Mouse (Mus musculus): ENCODE measurements around the gene Yeats4. TPM values are rescaled to one million over a fixed set of nuclear protein-coding genes. Genes with fewer than 3 reads are reported as not detected.

Gene Yeats4
- polyA plus RNA-seq, 1 experiment = 65.1 TPM

DNA sequence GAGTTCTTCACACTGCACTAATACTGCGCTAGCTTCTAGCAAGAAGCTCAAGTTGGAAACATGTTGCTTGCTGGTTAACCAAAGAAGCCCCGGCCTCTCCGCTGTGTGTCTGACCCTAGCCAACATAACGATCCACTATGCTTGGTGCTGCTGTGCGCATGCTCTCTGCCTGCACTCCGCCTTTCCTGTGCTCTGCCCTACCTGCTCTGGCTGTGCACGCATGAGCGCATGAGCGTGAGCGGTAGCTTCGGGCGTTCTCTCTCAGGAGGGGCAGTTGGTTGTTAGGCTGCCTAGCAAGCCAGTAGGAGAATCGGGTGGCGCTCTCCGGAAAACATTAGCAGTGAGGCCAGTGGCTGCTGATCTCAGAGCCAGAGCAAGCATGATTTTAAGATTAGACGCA is 5.5 kb upstream of the Yeats4 start:
- TF ChIP-seq POLR2A (IDR thresholded peaks at IDR 0.05; ENCODE audit: insufficient read depth, low read length) (peak; percentile 63), EP300 (IDR thresholded peaks at IDR 0.05; ENCODE audit: insufficient read depth, low read depth, low read length) (no peak)
- H3K27ac ChIP-seq (ENCODE audit: insufficient read depth, low read length) = no peak overlapping the region
- no peaks in the 10 kb centered on the region for H3K36me3 ChIP-seq (ENCODE audit: control insufficient read depth, insufficient read depth, low read length, poor library complexity, severe bottlenecking)
- H3K9ac ChIP-seq (ENCODE audit: low read depth, poor library complexity, severe bottlenecking) = no peak overlapping the region
- H3K4me3 ChIP-seq (ENCODE audit: low read depth, low read length) = no peak overlapping the region
- no peaks in the 10 kb centered on the region for H3K9me3 ChIP-seq (replicated peaks; ENCODE audit: control insufficient read depth, insufficient read depth, low read length, poor library complexity, severe bottlenecking)
- H3K4me1 ChIP-seq (ENCODE audit: control insufficient read depth, insufficient read depth, low read length) = no peaks in the 10 kb centered on the region
- H3K27me3 ChIP-seq (ENCODE audit: control insufficient read depth, insufficient read depth, low read length, poor library complexity, severe bottlenecking) = no peaks in the 10 kb centered on the region

DNA sequence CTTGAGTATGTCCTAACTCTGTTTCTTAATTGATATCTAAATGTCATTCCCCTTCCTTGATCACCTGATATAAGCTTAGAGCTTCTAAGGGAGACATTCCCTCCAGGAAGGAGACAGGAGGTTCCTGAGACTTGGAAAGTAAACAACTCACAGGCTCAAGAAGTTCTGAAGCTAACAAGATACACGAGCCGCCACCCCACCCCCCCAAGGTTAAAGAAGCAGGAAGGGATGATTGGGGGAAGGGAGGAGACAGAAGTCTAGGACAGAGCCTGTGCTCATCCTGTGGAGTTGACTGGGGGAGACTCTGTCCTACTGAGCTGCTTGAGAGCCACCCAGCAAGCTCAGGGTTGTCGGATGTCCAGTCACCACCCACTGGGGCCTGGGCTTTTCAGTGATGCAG is 1.7 kb upstream of the Yeats4 start:
- H3K4me3 ChIP-seq (ENCODE audit: low read depth, low read length) = no peak overlapping the region
- H3K36me3 ChIP-seq (ENCODE audit: control insufficient read depth, insufficient read depth, low read length, poor library complexity, severe bottlenecking) = peaks cover 13% of the 10 kb centered on the region
- no peaks in the 10 kb centered on the region for H3K9me3 ChIP-seq (replicated peaks; ENCODE audit: control insufficient read depth, insufficient read depth, low read length, poor library complexity, severe bottlenecking)
- H3K27me3 ChIP-seq (ENCODE audit: control insufficient read depth, insufficient read depth, low read length, poor library complexity, severe bottlenecking) = no peaks in the 10 kb centered on the region
- H3K9ac ChIP-seq (ENCODE audit: low read depth, poor library complexity, severe bottlenecking) = no peak overlapping the region
- H3K27ac ChIP-seq (ENCODE audit: insufficient read depth, low read length) = no peak overlapping the region
- TF ChIP-seq POLR2A (IDR thresholded peaks at IDR 0.05; ENCODE audit: insufficient read depth, low read length) = no peak
- no peak for TF ChIP-seq CTCF (IDR thresholded peaks at IDR 0.05; ENCODE audit: low read depth, low read length)
- H3K4me1 ChIP-seq (ENCODE audit: control insufficient read depth, insufficient read depth, low read length) = no peaks in the 10 kb centered on the region

DNA sequence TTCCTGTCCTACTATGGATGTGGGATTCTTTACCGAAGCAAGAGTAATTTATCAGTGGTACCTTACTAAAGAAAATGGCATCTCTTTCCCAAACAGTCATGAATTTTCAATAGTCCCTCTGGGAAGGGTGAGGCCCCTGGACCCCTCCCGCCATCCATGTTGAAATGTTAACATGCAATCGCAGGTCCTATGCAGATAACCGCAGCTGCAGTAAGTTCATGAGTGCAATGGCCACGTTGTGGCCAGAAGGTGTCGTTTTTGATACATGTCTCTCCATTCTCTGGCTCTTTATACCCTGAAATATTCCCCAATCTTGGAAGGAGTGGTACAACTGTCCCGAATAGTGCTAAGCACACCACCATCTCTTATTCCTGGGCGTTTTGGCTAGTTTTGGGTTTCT is 787 bp upstream of the Yeats4 start:
- H3K27ac ChIP-seq (ENCODE audit: insufficient read depth, low read length) = peak overlapping the region; percentile 94
- TF ChIP-seq CTCF (IDR thresholded peaks at IDR 0.05; ENCODE audit: low read depth, low read length) = no peak
- no peak for TF ChIP-seq EP300 (IDR thresholded peaks at IDR 0.05; ENCODE audit: insufficient read depth, low read depth, low read length)
- TF ChIP-seq POLR2A (IDR thresholded peaks at IDR 0.05; ENCODE audit: insufficient read depth, low read length) = no peak
- H3K9ac ChIP-seq (ENCODE audit: low read depth, poor library complexity, severe bottlenecking) = peak overlapping the region; percentile 94

DNA sequence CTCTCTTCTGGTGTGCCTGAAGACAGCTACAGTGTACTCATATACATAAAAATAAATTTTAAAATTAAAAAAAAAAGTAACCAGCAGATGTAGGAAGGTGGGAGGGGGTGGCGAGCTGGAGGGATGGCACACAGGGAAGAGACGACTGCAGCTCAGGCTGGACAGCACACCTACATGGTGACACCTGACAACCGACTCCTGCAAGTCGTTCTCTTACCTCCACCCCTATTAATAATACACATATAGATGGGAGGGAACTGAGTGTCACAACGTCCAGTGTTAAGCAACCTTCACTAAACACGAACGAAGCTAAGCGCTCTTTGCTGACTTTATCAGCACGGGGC is 577 bp downstream of the Yeats4 start:
- no peaks in the 10 kb centered on the region for H3K4me1 ChIP-seq (ENCODE audit: control insufficient read depth, insufficient read depth, low read length)
- H3K9me3 ChIP-seq (replicated peaks; ENCODE audit: control insufficient read depth, insufficient read depth, low read length, poor library complexity, severe bottlenecking) = no peaks in the 10 kb centered on the region
- peak overlapping the region; percentile 75 for H3K4me3 ChIP-seq (ENCODE audit: low read depth, low read length)
- peak; percentile 12 for TF ChIP-seq POLR2A (IDR thresholded peaks at IDR 0.05; ENCODE audit: insufficient read depth, low read length)
- TF ChIP-seq EP300 (IDR thresholded peaks at IDR 0.05; ENCODE audit: insufficient read depth, low read depth, low read length) = no peak
- no peak for TF ChIP-seq CTCF (IDR thresholded peaks at IDR 0.05; ENCODE audit: low read depth, low read length)
- no peak overlapping the region for H3K27ac ChIP-seq (ENCODE audit: insufficient read depth, low read length)
- peak overlapping the region; percentile 94 for H3K9ac ChIP-seq (ENCODE audit: low read depth, poor library complexity, severe bottlenecking)
- H3K27me3 ChIP-seq (ENCODE audit: control insufficient read depth, insufficient read depth, low read length, poor library complexity, severe bottlenecking) = no peaks in the 10 kb centered on the region
- H3K36me3 ChIP-seq (ENCODE audit: control insufficient read depth, insufficient read depth, low read length, poor library complexity, severe bottlenecking) = peaks cover 30% of the 10 kb centered on the region

More for the DNA sequence above, 787 bp upstream of the Yeats4 start:
- H3K36me3 ChIP-seq (ENCODE audit: control insufficient read depth, insufficient read depth, low read length, poor library complexity, severe bottlenecking) = peaks cover 22% of the 10 kb centered on the region
- H3K4me1 ChIP-seq (ENCODE audit: control insufficient read depth, insufficient read depth, low read length) = no peaks in the 10 kb centered on the region
- peak overlapping the region; percentile 75 for H3K4me3 ChIP-seq (ENCODE audit: low read depth, low read length)
- H3K27me3 ChIP-seq (ENCODE audit: control insufficient read depth, insufficient read depth, low read length, poor library complexity, severe bottlenecking) = no peaks in the 10 kb centered on the region
- H3K9me3 ChIP-seq (replicated peaks; ENCODE audit: control insufficient read depth, insufficient read depth, low read length, poor library complexity, severe bottlenecking) = no peaks in the 10 kb centered on the region

DNA sequence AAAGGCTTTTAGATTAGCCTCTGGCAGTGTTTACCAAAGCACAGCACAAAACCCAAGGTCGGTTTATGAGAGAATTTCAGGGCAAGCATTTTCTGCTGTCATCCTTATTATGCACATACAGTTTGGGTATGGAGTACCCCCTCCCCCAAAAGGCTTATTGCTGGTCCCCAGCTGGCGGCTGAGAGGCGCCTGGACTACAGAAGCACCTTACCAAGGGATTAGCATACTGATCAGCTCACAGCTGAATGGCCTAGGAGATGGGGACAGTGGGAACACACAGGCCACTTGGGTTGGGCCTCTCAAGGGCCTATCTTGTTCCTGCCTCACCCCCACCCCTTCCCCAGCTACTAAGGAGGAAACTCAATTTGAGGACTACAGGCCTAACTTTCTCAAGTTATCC is 1.5 kb downstream of the Yeats4 start:
- Histone ChIP-seq H3K27ac (ENCODE audit: insufficient read depth, low read length) (no peak overlapping the region), H3K9me3 (replicated peaks; ENCODE audit: control insufficient read depth, insufficient read depth, low read length, poor library complexity, severe bottlenecking) (no peaks in the 10 kb centered on the region), H3K27me3 (ENCODE audit: control insufficient read depth, insufficient read depth, low read length, poor library complexity, severe bottlenecking) (no peaks in the 10 kb centered on the region), H3K9ac (ENCODE audit: low read depth, poor library complexity, severe bottlenecking) (no peak overlapping the region; the same call in 1 of the 2 replicates), H3K36me3 (ENCODE audit: control insufficient read depth, insufficient read depth, low read length, poor library complexity, severe bottlenecking) (peaks cover 33% of the 10 kb centered on the region), H3K4me1 (ENCODE audit: control insufficient read depth, insufficient read depth, low read length) (no peaks in the 10 kb centered on the region), H3K4me3 (ENCODE audit: low read depth, low read length) (no peak overlapping the region)
- TF ChIP-seq POLR2A (IDR thresholded peaks at IDR 0.05; ENCODE audit: insufficient read depth, low read length) = no peak
- no peak for TF ChIP-seq EP300 (IDR thresholded peaks at IDR 0.05; ENCODE audit: insufficient read depth, low read depth, low read length)
- no peak for TF ChIP-seq CTCF (IDR thresholded peaks at IDR 0.05; ENCODE audit: low read depth, low read length)

DNA sequence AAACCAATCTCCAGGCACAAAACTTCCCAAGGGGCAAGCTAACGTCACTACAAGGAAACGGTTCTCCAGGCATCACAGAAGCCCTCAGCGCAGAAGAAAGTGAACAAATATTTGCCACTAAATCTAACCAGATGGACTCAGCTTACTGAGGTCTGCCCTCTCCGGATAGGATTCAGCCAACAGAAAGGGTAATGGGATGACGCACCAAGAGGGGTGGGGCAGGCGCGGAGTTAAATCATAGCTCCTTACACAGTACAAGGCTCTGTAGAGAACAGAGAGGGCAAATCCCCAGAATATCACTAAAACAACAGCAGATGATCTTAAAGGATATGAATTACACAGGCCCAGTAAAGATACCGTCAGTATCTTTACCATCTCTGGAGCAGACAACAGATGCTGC is 6.0 kb downstream of the Yeats4 start:
- no peak for TF ChIP-seq EP300 (IDR thresholded peaks at IDR 0.05; ENCODE audit: insufficient read depth, low read depth, low read length)
- no peaks in the 10 kb centered on the region for H3K27me3 ChIP-seq (ENCODE audit: control insufficient read depth, insufficient read depth, low read length, poor library complexity, severe bottlenecking)
- H3K4me1 ChIP-seq (ENCODE audit: control insufficient read depth, insufficient read depth, low read length) = no peaks in the 10 kb centered on the region
- H3K27ac ChIP-seq (ENCODE audit: insufficient read depth, low read length) = no peak overlapping the region
- no peak overlapping the region for H3K9ac ChIP-seq (ENCODE audit: low read depth, poor library complexity, severe bottlenecking)
- H3K36me3 ChIP-seq (ENCODE audit: control insufficient read depth, insufficient read depth, low read length, poor library complexity, severe bottlenecking) = peaks cover 54% of the 10 kb centered on the region
- no peaks in the 10 kb centered on the region for H3K9me3 ChIP-seq (replicated peaks; ENCODE audit: control insufficient read depth, insufficient read depth, low read length, poor library complexity, severe bottlenecking)
- H3K4me3 ChIP-seq (ENCODE audit: low read depth, low read length) = no peak overlapping the region
